Comparison of ENCODE assay signal across 15 mouse cellular contexts in genomic region chr5:127355836-127356235, GRCm38 (mm10).
DNase-seq lines count a peak whose midpoint lies in the region; ATAC-seq lines count a peak whose summit lies in the region.
"Had no signal": no experiment of that assay in that cellular context is flagged by ENCODE, and none has a peak within 500 bp of the region (broad histone marks: within the 10 kb centered on the region; RNA-seq: fewer than 3 reads in every experiment).

No protein-coding gene starts in this region.

- H3K27me3 ChIP-seq in lung, embryonic 16.5 days (ENCODE audit: control insufficient read depth, insufficient read depth, low read depth, low read length) = no peaks in the 10 kb centered on the region
- H3K27me3 ChIP-seq: heart, embryonic 12.5 days had no signal

- no peak for ATAC-seq in cerebellum, adult (ENCODE audit: insufficient number of reproducible peaks, low FRiP score, low TSS enrichment)
- peak; percentile 59 for ATAC-seq in lung, embryonic 16.5 days (ENCODE audit: low read depth)
- ATAC-seq: liver, postnatal 0 days had no signal

- peaks cover 10% of the 10 kb centered on the region for H3K4me1 ChIP-seq in lung, embryonic 16.5 days (replicated peaks; ENCODE audit: control insufficient read depth, insufficient read depth, low read length)

- 2% methylated on average over 8 of the region's 8 CpGs for WGBS in lung, embryonic 16.5 days

- peak overlapping the region; percentile 9; the same call in 1 of the 2 replicates for H3K27ac ChIP-seq in lung, embryonic 16.5 days (ENCODE audit: low read length)
- H3K27ac ChIP-seq: hindbrain, embryonic 14.5 days had no signal

- peaks cover 10% of the 10 kb centered on the region; the same call in 1 of the 2 replicates for H3K36me3 ChIP-seq in lung, embryonic 16.5 days (ENCODE audit: control insufficient read depth, insufficient read depth, low read length)
- H3K36me3 ChIP-seq: heart, embryonic 12.5 days had no signal

- H3K9me3 ChIP-seq in lung, embryonic 16.5 days (ENCODE audit: control insufficient read depth, low read length) = no peaks in the 10 kb centered on the region; the same call in 1 of the 2 replicates

- DNase-seq in cerebellum, adult 11 months = peak; percentile 54
- peak; percentile 62 for DNase-seq in adrenal gland, postnatal 14 days
- DNase-seq in cerebellum, postnatal 10 days = peak; percentile 58 to 77
- DNase-seq in ovary, postnatal 10 days (ENCODE audit: low spot score) = no peak
- no peak for DNase-seq in frontal cortex, postnatal 14 days (ENCODE audit: low spot score in 2 of 2)
- DNase-seq in T-cell, adult 2 months (ENCODE audit: low spot score) = no peak
- DNase-seq: gastrocnemius, postnatal 10 days; kidney, adult 2 months; liver, postnatal 0 days; right cerebral cortex, adult 18-20 months; thymus, postnatal 36 days had no signal

- H3K4me2 ChIP-seq in lung, embryonic 16.5 days (ENCODE audit: low read depth, low read length) = peak overlapping the region; percentile 21; the same call in 1 of the 2 replicates
- H3K4me2 ChIP-seq: heart, embryonic 12.5 days; hindbrain, embryonic 14.5 days had no signal

- H3K4me3 ChIP-seq in lung, embryonic 16.5 days (ENCODE audit: low read length) = no peak overlapping the region
- H3K4me3 ChIP-seq: heart, embryonic 12.5 days had no signal

- no peak overlapping the region for H3K9ac ChIP-seq in lung, embryonic 16.5 days (ENCODE audit: low read length)
- H3K9ac ChIP-seq: heart, embryonic 12.5 days; hindbrain, embryonic 14.5 days; liver, postnatal 0 days had no signal

Comparison
In these comparisons a context has a peak if more than half of its experiments do, and no peak if none do; other contexts are left out.
1. DNase-seq: peak in cerebellum, adult 11 months (single experiment), adrenal gland, postnatal 14 days (single experiment) and cerebellum, postnatal 10 days (2 of 2); none in ovary, postnatal 10 days (single experiment), frontal cortex, postnatal 14 days (0 of 2) and T-cell, adult 2 months (single experiment).